Mouse (Mus musculus): Measurements from ENCODE around the gene Sectm1a. TPM values are rescaled to one million over a fixed set of nuclear protein-coding genes. Genes with fewer than 3 reads are reported as not detected.

The Sectm1a gene
- not detected in 2 replicates for polyA plus RNA-seq (2015; fragmentation: Nextera tagmentation; extraction: Ambion mirVana)

DNA sequence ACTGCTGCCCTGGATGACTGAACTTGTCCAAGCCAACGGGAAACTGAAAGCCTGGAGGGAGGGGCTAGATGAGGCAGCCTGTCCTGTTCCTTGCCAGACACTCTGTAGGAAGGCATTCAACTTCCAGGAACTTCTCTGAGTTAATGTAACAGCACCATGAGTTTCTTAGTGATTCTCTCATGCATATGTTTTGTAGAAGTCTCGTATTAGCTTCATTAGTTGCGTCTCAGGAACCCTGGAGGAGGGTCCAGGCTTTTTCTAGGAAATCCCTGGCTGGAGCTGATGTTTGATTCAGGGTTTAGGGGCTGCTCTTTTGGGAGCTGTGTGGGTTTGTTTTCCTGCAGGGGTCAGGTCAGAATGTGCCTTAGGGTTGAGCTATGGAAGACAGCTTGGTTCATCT, at the start of gene Sectm1a:
Sectm1a (minus strand) TSS at position 101 of the 400 bp plus-strand sequence.
- no peak within 1 kb of the TSS for H3K27ac ChIP-seq (ENCODE audit: low read length)
- H3K4me1 ChIP-seq (replicated peaks; ENCODE audit: control insufficient read depth, insufficient read depth, low read length), result no peaks in the 10 kb centered on the region
- no peak within 1 kb of the TSS for H3K4me3 ChIP-seq (replicated peaks; ENCODE audit: low read length)
- WGBS, result 72% methylated on average over 3 of the region's 3 CpGs
- no peaks in the 10 kb centered on the region for H3K9me3 ChIP-seq (ENCODE audit: control insufficient read depth, low read length)
- H3K36me3 ChIP-seq (ENCODE audit: control insufficient read depth, insufficient read depth), result no peaks in the 10 kb centered on the region
- no peak within 1 kb of the TSS for H3K4me2 ChIP-seq (ENCODE audit: low read length)
- no peaks in the 10 kb centered on the region for H3K27me3 ChIP-seq (replicated peaks; ENCODE audit: control insufficient read depth, insufficient read depth, low read length)
- no peak for ATAC-seq
- no peak within 1 kb of the TSS for H3K9ac ChIP-seq (replicated peaks; ENCODE audit: low read depth, low read length)

DNA sequence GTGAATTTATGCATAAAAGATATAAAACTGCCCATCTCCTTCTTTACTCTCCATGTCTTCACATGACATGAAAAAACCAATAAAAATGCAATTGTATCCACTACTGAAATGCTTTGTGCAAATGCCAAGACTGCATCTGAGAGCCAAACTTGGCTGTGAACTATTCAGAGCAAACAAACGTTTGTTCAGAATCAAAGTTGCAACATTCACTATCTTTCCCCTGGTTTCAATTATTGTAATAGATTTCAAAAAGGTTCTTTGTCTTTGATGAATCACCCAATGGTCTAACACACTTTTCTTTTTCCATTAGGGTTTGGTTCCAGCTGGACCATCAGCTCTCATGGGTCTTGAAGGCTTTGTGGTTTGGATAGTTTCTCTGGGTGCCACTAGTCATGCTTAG, 48.6 kb upstream of the Sectm1a start:
- WGBS, result 50% methylated on average over 1 of the region's 1 CpGs
- Histone ChIP-seq H3K4me2 (ENCODE audit: low read length) (no peak overlapping the region), H3K36me3 (ENCODE audit: control insufficient read depth, insufficient read depth) (no peaks in the 10 kb centered on the region), H3K9me3 (ENCODE audit: control insufficient read depth, low read length) (no peaks in the 10 kb centered on the region), H3K9ac (replicated peaks; ENCODE audit: low read depth, low read length) (no peak overlapping the region), H3K27me3 (replicated peaks; ENCODE audit: control insufficient read depth, insufficient read depth, low read length) (no peaks in the 10 kb centered on the region), H3K4me1 (replicated peaks; ENCODE audit: control insufficient read depth, insufficient read depth, low read length) (no peaks in the 10 kb centered on the region), H3K4me3 (replicated peaks; ENCODE audit: low read length) (no peak overlapping the region), H3K27ac (ENCODE audit: low read length) (no peak overlapping the region)
- ATAC-seq, result no peak

GRCm38 (mm10) chr11:121127441-121127840, 46.4 kb upstream of the Sectm1a start:
- H3K4me3 ChIP-seq (replicated peaks; ENCODE audit: low read length), result no peak overlapping the region
- H3K4me1 ChIP-seq (replicated peaks; ENCODE audit: control insufficient read depth, insufficient read depth, low read length), result no peaks in the 10 kb centered on the region
- no peaks in the 10 kb centered on the region for H3K36me3 ChIP-seq (ENCODE audit: control insufficient read depth, insufficient read depth)
- H3K27me3 ChIP-seq (replicated peaks; ENCODE audit: control insufficient read depth, insufficient read depth, low read length), result no peaks in the 10 kb centered on the region
- no peak for ATAC-seq
- no peaks in the 10 kb centered on the region for H3K9me3 ChIP-seq (ENCODE audit: control insufficient read depth, low read length)
- H3K27ac ChIP-seq (ENCODE audit: low read length), result no peak overlapping the region
- no peak overlapping the region for H3K9ac ChIP-seq (replicated peaks; ENCODE audit: low read depth, low read length)
- no peak overlapping the region for H3K4me2 ChIP-seq (ENCODE audit: low read length)
- 88% methylated on average over 3 of the region's 3 CpGs for WGBS

- Histone ChIP-seq H3K4me3 (replicated peaks; ENCODE audit: low read length) (no peak overlapping the region), H3K27ac (ENCODE audit: low read length) (no peak overlapping the region), H3K36me3 (ENCODE audit: control insufficient read depth, insufficient read depth) (no peaks in the 10 kb centered on the region), H3K4me1 (replicated peaks; ENCODE audit: control insufficient read depth, insufficient read depth, low read length) (no peaks in the 10 kb centered on the region), H3K9me3 (ENCODE audit: control insufficient read depth, low read length) (no peaks in the 10 kb centered on the region), H3K27me3 (replicated peaks; ENCODE audit: control insufficient read depth, insufficient read depth, low read length) (no peaks in the 10 kb centered on the region), H3K4me2 (ENCODE audit: low read length) (no peak overlapping the region), H3K9ac (replicated peaks; ENCODE audit: low read depth, low read length) (no peak overlapping the region)
- ATAC-seq, result no peak
- 81% methylated on average over 1 of the region's 1 CpGs for WGBS
Observed at GRCm38 (mm10) chr11:121126395-121126794, 45.4 kb upstream of the Sectm1a start.

- Histone ChIP-seq H3K27ac (ENCODE audit: low read length) (no peak overlapping the region), H3K4me3 (replicated peaks; ENCODE audit: low read length) (no peak overlapping the region), H3K9me3 (ENCODE audit: control insufficient read depth, low read length) (no peaks in the 10 kb centered on the region), H3K27me3 (replicated peaks; ENCODE audit: control insufficient read depth, insufficient read depth, low read length) (no peaks in the 10 kb centered on the region), H3K4me2 (ENCODE audit: low read length) (no peak overlapping the region), H3K9ac (replicated peaks; ENCODE audit: low read depth, low read length) (no peak overlapping the region), H3K4me1 (replicated peaks; ENCODE audit: control insufficient read depth, insufficient read depth, low read length) (no peaks in the 10 kb centered on the region), H3K36me3 (ENCODE audit: control insufficient read depth, insufficient read depth) (no peaks in the 10 kb centered on the region)
- ATAC-seq, result no peak
- 88% methylated on average over 3 of the region's 3 CpGs for WGBS
Observed at GRCm38 (mm10) chr11:121125522-121126172, 44.6 kb upstream of the Sectm1a start.

DNA sequence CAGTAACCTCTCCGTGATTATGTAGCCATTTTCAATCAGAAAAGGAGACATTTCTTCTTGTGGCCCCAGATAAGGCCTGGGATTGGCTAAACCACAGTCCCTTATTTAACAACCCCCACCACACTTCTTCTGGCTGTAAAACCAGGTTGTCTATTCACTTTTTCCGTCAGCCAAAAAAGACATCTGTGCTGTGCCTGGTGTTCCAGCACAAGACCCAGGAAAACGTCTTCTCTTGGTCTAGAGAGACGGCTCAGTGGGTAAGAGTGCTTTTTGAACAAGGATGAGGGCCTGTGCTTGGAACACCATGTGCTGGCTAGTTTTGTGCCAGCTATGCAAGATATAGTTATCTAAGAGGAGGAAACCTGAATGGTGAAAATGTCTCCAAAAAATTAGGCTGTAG, 42.4 kb upstream of the Sectm1a start:
- 81% methylated on average over 4 of the region's 4 CpGs for whole genome bisulfite sequencing
- no peaks in the 10 kb centered on the region for H3K4me1 ChIP-seq (replicated peaks; ENCODE audit: control insufficient read depth, insufficient read depth, low read length)

GRCm38 (mm10) chr11:121122024-121122670, 41.1 kb upstream of the Sectm1a start:
- Histone ChIP-seq H3K4me1 (replicated peaks; ENCODE audit: control insufficient read depth, insufficient read depth, low read length) (no peaks in the 10 kb centered on the region), H3K27ac (ENCODE audit: low read length) (no peak overlapping the region), H3K27me3 (replicated peaks; ENCODE audit: control insufficient read depth, insufficient read depth, low read length) (no peaks in the 10 kb centered on the region), H3K4me2 (ENCODE audit: low read length) (no peak overlapping the region), H3K9ac (replicated peaks; ENCODE audit: low read depth, low read length) (no peak overlapping the region), H3K9me3 (ENCODE audit: control insufficient read depth, low read length) (no peaks in the 10 kb centered on the region), H3K36me3 (ENCODE audit: control insufficient read depth, insufficient read depth) (no peaks in the 10 kb centered on the region), H3K4me3 (replicated peaks; ENCODE audit: low read length) (no peak overlapping the region)
- 86% methylated on average over 2 of the region's 2 CpGs for WGBS
- ATAC-seq, result no peak

More for the DNA sequence above, 42.4 kb upstream of the Sectm1a start:
- H3K27ac ChIP-seq (ENCODE audit: low read length), result no peak overlapping the region
- no peak overlapping the region for H3K9ac ChIP-seq (replicated peaks; ENCODE audit: low read depth, low read length)
- H3K36me3 ChIP-seq (ENCODE audit: control insufficient read depth, insufficient read depth), result no peaks in the 10 kb centered on the region
- H3K27me3 ChIP-seq (replicated peaks; ENCODE audit: control insufficient read depth, insufficient read depth, low read length), result no peaks in the 10 kb centered on the region
- no peak overlapping the region for H3K4me3 ChIP-seq (replicated peaks; ENCODE audit: low read length)
- H3K4me2 ChIP-seq (ENCODE audit: low read length), result no peak overlapping the region
- H3K9me3 ChIP-seq (ENCODE audit: control insufficient read depth, low read length), result no peaks in the 10 kb centered on the region
- no peak for ATAC-seq

DNA sequence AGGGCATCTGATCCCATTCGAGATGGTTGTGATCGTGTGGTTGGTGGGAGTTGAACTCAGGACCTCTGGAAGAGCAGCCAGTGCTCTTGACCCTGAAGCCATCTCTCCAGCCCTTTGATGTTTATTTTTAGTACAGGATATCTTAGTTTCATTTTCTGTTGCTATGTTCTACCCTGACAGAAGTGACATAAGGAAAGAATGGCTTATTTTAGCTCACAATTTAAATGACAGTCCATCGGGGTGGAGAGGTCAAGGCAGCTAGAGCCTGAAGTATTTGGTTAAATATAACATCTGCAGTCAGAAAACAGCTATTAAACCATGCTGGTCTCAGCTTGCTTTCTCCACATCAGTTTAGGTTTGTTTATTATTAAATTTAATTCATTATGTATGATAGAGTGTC, 40.1 kb upstream of the Sectm1a start:
- Histone ChIP-seq H3K4me2 (ENCODE audit: low read length) (no peak overlapping the region), H3K4me3 (replicated peaks; ENCODE audit: low read length) (no peak overlapping the region), H3K27me3 (replicated peaks; ENCODE audit: control insufficient read depth, insufficient read depth, low read length) (no peaks in the 10 kb centered on the region), H3K4me1 (replicated peaks; ENCODE audit: control insufficient read depth, insufficient read depth, low read length) (no peaks in the 10 kb centered on the region), H3K27ac (ENCODE audit: low read length) (no peak overlapping the region), H3K9ac (replicated peaks; ENCODE audit: low read depth, low read length) (no peak overlapping the region), H3K9me3 (ENCODE audit: control insufficient read depth, low read length) (no peaks in the 10 kb centered on the region), H3K36me3 (ENCODE audit: control insufficient read depth, insufficient read depth) (no peaks in the 10 kb centered on the region)
- ATAC-seq, result no peak
- 83% methylated on average over 3 of the region's 3 CpGs for WGBS

DNA sequence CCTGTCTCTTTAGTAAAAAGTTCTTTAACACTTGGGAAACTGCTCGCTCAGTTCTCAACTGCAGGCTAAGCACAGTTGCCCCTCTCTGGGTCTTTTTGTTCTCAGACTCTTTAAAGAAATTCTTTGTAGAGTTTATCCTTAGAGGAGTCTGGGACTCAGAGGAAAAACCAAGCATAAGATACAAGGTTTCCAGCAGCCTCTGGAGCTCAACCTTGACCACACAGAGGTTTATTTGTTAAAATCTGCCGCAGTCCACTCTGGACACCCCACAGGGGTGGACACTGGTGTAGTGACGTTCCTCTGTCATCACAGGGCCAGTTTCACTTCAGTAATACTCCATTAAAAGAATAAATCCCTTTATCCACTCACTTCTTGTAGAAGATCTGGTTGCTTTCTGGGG, 37.6 kb upstream of the Sectm1a start, which contains the start of gene Tex19.2:
Tex19.2 (minus strand) TSS at position 101 of the 400 bp plus-strand sequence.
- WGBS, result 50% methylated on average over 3 of the region's 3 CpGs
- no peaks in the 10 kb centered on the region for H3K4me1 ChIP-seq (replicated peaks; ENCODE audit: control insufficient read depth, insufficient read depth, low read length)
- no peak for ATAC-seq
- no peak within 1 kb of the TSS for H3K9ac ChIP-seq (replicated peaks; ENCODE audit: low read depth, low read length)
- H3K9me3 ChIP-seq (ENCODE audit: control insufficient read depth, low read length), result no peaks in the 10 kb centered on the region
- no peaks in the 10 kb centered on the region for H3K36me3 ChIP-seq (ENCODE audit: control insufficient read depth, insufficient read depth)
- no peak within 1 kb of the TSS for H3K4me3 ChIP-seq (replicated peaks; ENCODE audit: low read length)
- no peaks in the 10 kb centered on the region for H3K27me3 ChIP-seq (replicated peaks; ENCODE audit: control insufficient read depth, insufficient read depth, low read length)
- no peak within 1 kb of the TSS for H3K4me2 ChIP-seq (ENCODE audit: low read length)
- H3K27ac ChIP-seq (ENCODE audit: low read length), result no peak within 1 kb of the TSS

Measured in forebrain, embryonic 16.5 days (tissue).